Comparison of ENCODE assay signal across 8 mouse cellular contexts in the genomic region with DNA sequence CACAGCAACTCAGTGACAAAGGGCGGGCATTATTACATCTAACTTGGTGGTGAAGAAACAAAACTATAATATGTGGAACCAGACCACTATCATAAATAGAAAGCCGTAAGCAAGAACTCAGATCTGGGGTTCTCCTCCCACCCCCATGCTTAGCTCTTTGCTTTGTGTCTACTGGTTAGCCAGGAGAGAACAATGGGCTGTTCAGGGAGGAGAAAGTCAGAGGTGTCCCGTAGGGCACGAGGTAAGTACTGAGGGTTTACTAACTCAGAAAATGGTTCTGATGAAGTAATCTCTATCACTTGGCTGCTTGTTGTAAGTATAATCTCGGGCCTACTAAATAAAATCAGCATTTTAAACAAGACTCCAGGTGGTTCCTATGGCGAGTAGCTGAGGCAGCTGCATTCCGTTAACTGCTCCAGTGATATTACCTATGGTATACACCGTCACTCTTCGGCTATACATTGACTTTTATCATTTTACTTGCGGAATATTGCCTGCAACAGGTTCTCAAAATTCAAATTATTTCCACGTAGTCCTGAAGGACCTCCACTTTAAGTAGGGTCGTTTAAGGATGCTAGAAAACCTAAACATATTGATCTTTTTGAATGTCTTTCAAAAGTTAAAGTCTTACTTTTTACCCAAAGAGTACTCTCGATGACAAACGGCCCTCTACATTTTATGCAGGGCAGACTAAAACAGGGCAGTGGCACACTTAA. TPM values are rescaled to one million over a fixed set of nuclear protein-coding genes. Genes with fewer than 3 reads are reported as not detected.
DNase-seq lines count a peak whose midpoint lies in the region; ATAC-seq and TF ChIP-seq lines count a peak whose summit lies in the region.

No protein-coding gene starts in this region.

- 54% methylated on average over 14 of the region's 14 CpGs for WGBS in heart, postnatal 0 days
- WGBS in hindbrain, embryonic 10.5 days, result 44% methylated on average over 14 of the region's 14 CpGs
- WGBS in midbrain, embryonic 12.5 days, result 34% methylated on average over 14 of the region's 14 CpGs
- WGBS in thymus, adult 2 months, result 74% methylated on average over 14 of the region's 14 CpGs

- no peak for DNase-seq in heart, postnatal 0 days (ENCODE audit: low spot score)
- no peak for DNase-seq in heart, postnatal 25 days (ENCODE audit: low spot score)
- DNase-seq in ZHBTc4 (ENCODE audit: low read depth, low spot score), result peak; percentile 20
- no peak for DNase-seq in hindbrain, embryonic 10.5 days (ENCODE audit: low spot score)
- no peak for DNase-seq in c-Kit-positive CD71-positive TER-119-positive erythroid progenitor cells, embryonic 14.5 days (ENCODE audit: low spot score)
- DNase-seq in thymus, adult 2 months, result no peak
- no peak for DNase-seq in frontal cortex, postnatal 36 days (ENCODE audit: low spot score in 2 of 2)

- no peak for TF ChIP-seq EP300 in heart, postnatal 0 days (IDR thresholded peaks at IDR 0.05; ENCODE audit: low read depth)

- peak overlapping the region; percentile 83 for H3K27ac ChIP-seq in heart, postnatal 0 days (ENCODE audit: low read depth)
- H3K27ac ChIP-seq in hindbrain, embryonic 10.5 days, result peak overlapping the region; percentile 100
- H3K27ac ChIP-seq in midbrain, embryonic 12.5 days (replicated peaks), result peak overlapping the region; percentile 100
- no peak overlapping the region; the same call in 1 of the 2 replicates for H3K27ac ChIP-seq in thymus, adult 2 months (ENCODE audit: control insufficient read depth, insufficient read depth, low read length)

- peaks cover 6% of the 10 kb centered on the region for H3K4me1 ChIP-seq in heart, postnatal 0 days (ENCODE audit: control insufficient read depth, insufficient read depth)
- H3K4me1 ChIP-seq in hindbrain, embryonic 10.5 days (replicated peaks), result peaks cover 26% of the 10 kb centered on the region
- peaks cover 19% of the 10 kb centered on the region for H3K4me1 ChIP-seq in midbrain, embryonic 12.5 days
- no peaks in the 10 kb centered on the region for H3K4me1 ChIP-seq in thymus, adult 2 months (replicated peaks; ENCODE audit: control insufficient read depth, insufficient read depth, low read length)

- peak overlapping the region; percentile 63 for H3K4me2 ChIP-seq in heart, postnatal 0 days (ENCODE audit: low read depth, low read length)
- H3K4me2 ChIP-seq in midbrain, embryonic 12.5 days (replicated peaks), result peak overlapping the region; percentile 58

- H3K27me3 ChIP-seq in heart, postnatal 0 days (ENCODE audit: control insufficient read depth, insufficient read depth, low read length), result no peaks in the 10 kb centered on the region
- no peaks in the 10 kb centered on the region for H3K27me3 ChIP-seq in hindbrain, embryonic 10.5 days (ENCODE audit: insufficient read depth, poor library complexity, severe bottlenecking)
- no peaks in the 10 kb centered on the region for H3K27me3 ChIP-seq in midbrain, embryonic 12.5 days
- no peaks in the 10 kb centered on the region for H3K27me3 ChIP-seq in thymus, adult 2 months (ENCODE audit: control insufficient read depth, insufficient read depth, low read length)

- H3K4me3 ChIP-seq in heart, postnatal 0 days (ENCODE audit: low read depth, low read length), result peak overlapping the region; percentile 68
- peak overlapping the region; percentile 96 for H3K4me3 ChIP-seq in hindbrain, embryonic 10.5 days
- H3K4me3 ChIP-seq in midbrain, embryonic 12.5 days, result peak overlapping the region; percentile 97
- H3K4me3 ChIP-seq in thymus, adult 2 months (ENCODE audit: control insufficient read depth, insufficient read depth, low read length), result no peak overlapping the region

- no peaks in the 10 kb centered on the region for H3K9me3 ChIP-seq in heart, postnatal 0 days (replicated peaks; ENCODE audit: control insufficient read depth, low read length)
- no peaks in the 10 kb centered on the region for H3K9me3 ChIP-seq in hindbrain, embryonic 10.5 days
- no peaks in the 10 kb centered on the region for H3K9me3 ChIP-seq in midbrain, embryonic 12.5 days

- peak overlapping the region; percentile 63 for H3K9ac ChIP-seq in heart, postnatal 0 days (replicated peaks; ENCODE audit: low read depth, low read length)
- peak overlapping the region; percentile 40 for H3K9ac ChIP-seq in midbrain, embryonic 12.5 days (replicated peaks)

- no peak for TF ChIP-seq POLR2A in thymus, adult 2 months (IDR thresholded peaks at IDR 0.05; ENCODE audit: control insufficient read depth, extremely low read depth, insufficient read depth, low read length, poor library complexity)

- intact Hi-C loops in heart, postnatal 25 days (cut with DNase I), result no loop called here

- 0 out of 2 replicates have a peak, but pooled peaks cover 2% of the 10 kb centered on the region for H3K36me3 ChIP-seq in heart, postnatal 0 days (replicated peaks; ENCODE audit: control insufficient read depth, insufficient read depth, low read length)
- H3K36me3 ChIP-seq in hindbrain, embryonic 10.5 days, result peaks cover 25% of the 10 kb centered on the region
- H3K36me3 ChIP-seq in midbrain, embryonic 12.5 days, result no peaks in the 10 kb centered on the region
- peaks cover 3% of the 10 kb centered on the region; the same call in 1 of the 2 replicates for H3K36me3 ChIP-seq in thymus, adult 2 months (ENCODE audit: control insufficient read depth, insufficient read depth, low read length)

- TF ChIP-seq CTCF in heart, postnatal 0 days (IDR thresholded peaks at IDR 0.05; ENCODE audit: low read depth), result no peak
- no peak for TF ChIP-seq CTCF in thymus, adult 2 months (IDR thresholded peaks at IDR 0.05; ENCODE audit: borderline replicate concordance, control insufficient read depth, extremely low read depth, insufficient read depth, low read length, poor library complexity)

- ATAC-seq in heart, postnatal 0 days (ENCODE audit: insufficient read depth, low read depth), result no peak
- ATAC-seq in midbrain, embryonic 12.5 days (ENCODE audit: low FRiP score, low read depth), result no peak

RNA-seq across cellular contexts. Expression of a gene that starts 0.9 kb away (rescaled TPM):
- 944 and 1,112 TPM in 2 replicates for total RNA-seq in heart, postnatal 0 days (2014; rRNA removed; ENCODE audit: low replicate concordance)
- 419 and 429 TPM in 2 replicates for polyA plus RNA-seq in heart, postnatal 0 days (2015; fragmentation: Nextera tagmentation; extraction: Ambion mirVana)
- 100 to 1,000 TPM; 338 to 361 TPM for total RNA-seq in heart, postnatal 25 days (2021)
- 507 and 538 TPM in 2 replicates for polyA plus RNA-seq in hindbrain, embryonic 10.5 days (2016; fragmentation: Nextera tagmentation; extraction: Ambion mirVana)
- polyA plus RNA-seq in midbrain, embryonic 12.5 days (2016; fragmentation: Nextera tagmentation; extraction: Ambion mirVana), result 497 and 504 TPM in 2 replicates
- 552 and 608 TPM in 2 replicates for polyA plus RNA-seq in thymus, adult 2 months (2012; rRNA removed)

RNA-seq across cellular contexts. Expression of a gene that starts 13.3 kb away (rescaled TPM):
- 20.7 and 20.8 TPM in 2 replicates for total RNA-seq in heart, postnatal 0 days (2014; rRNA removed; ENCODE audit: low replicate concordance)
- polyA plus RNA-seq in heart, postnatal 0 days (2015; fragmentation: Nextera tagmentation; extraction: Ambion mirVana), result 43.0 and 48.2 TPM in 2 replicates
- total RNA-seq in heart, postnatal 25 days (2021), result 10 to 100 TPM; 50.2 to 54.3 TPM
- 72.0 and 83.7 TPM in 2 replicates for polyA plus RNA-seq in hindbrain, embryonic 10.5 days (2016; fragmentation: Nextera tagmentation; extraction: Ambion mirVana)
- polyA plus RNA-seq in midbrain, embryonic 12.5 days (2016; fragmentation: Nextera tagmentation; extraction: Ambion mirVana), result 93.1 and 93.3 TPM in 2 replicates
- 39.3 and 50.4 TPM in 2 replicates for polyA plus RNA-seq in thymus, adult 2 months (2012; rRNA removed)

RNA-seq across cellular contexts. Expression of a gene that starts 48.4 kb away (rescaled TPM):
- 30.1 and 36.0 TPM in 2 replicates for total RNA-seq in heart, postnatal 0 days (2014; rRNA removed; ENCODE audit: low replicate concordance)
- polyA plus RNA-seq in heart, postnatal 0 days (2015; fragmentation: Nextera tagmentation; extraction: Ambion mirVana), result 19.8 and 20.6 TPM in 2 replicates
- 10 to 100 TPM; 18.4 to 18.8 TPM for total RNA-seq in heart, postnatal 25 days (2021)
- 4.8 and 5.2 TPM in 2 replicates for polyA plus RNA-seq in hindbrain, embryonic 10.5 days (2016; fragmentation: Nextera tagmentation; extraction: Ambion mirVana)
- 4.2 and 6.1 TPM in 2 replicates for polyA plus RNA-seq in midbrain, embryonic 12.5 days (2016; fragmentation: Nextera tagmentation; extraction: Ambion mirVana)
- 7.2 and 7.6 TPM in 2 replicates for polyA plus RNA-seq in thymus, adult 2 months (2012; rRNA removed)
